In the genomic region with DNA sequence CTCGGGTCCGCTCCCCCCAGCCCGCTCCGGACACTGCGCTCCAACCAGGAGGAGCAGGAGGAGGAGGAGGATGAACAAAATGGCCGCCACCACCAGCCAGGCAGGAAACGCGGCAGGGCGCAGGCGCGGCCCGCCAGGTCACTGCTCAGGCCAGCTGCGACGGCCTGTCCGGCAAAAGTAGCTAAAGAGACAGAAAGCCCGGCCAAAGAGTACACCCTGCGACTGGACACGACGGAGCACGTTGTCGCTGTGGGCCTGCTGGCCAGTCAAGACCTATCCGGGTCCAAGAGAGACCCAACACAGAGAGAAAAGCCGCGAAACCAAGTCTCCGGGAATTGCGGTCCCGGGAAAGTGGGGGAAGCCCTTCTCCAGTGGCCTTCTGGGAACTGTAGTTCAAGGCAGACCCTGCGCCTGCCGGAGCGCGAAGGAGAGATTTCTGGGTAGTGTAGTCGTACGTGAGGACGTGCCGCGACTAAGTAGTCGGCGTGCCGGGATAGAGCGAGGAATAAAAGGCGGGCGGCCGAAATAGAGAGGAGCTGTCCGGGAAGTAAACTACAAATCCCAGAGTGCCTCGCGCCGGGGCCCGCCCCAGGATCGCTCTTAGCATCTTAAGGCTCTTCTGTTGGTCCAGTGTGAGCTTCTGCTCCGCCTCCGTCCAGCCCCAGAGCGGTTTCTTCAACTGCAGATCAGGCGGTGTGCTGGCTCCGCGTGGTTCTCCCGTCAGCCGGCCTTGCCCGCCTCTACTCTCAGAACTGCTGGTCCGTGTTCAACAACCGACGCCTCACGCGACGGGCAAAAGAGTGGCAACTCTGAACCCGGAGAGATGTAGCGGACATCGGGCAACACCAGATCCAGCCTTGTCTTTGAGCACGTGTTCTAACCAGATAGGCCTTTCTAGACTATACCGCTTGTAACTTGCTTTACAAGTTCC, we compare ENCODE assay signal across 8 mouse cellular contexts. TPM values are rescaled to one million over a fixed set of nuclear protein-coding genes. Genes with fewer than 3 reads are reported as not detected.
A peak's percentile ranks its signal among the peaks of the same experiment; 100 is the strongest.
DNase-seq lines count a peak whose midpoint lies in the region; ATAC-seq and TF ChIP-seq lines count a peak whose summit lies in the region.

A gene (minus strand): TSS at position 433 of the 931 bp plus-strand sequence.

- H3K36me3 ChIP-seq in hindbrain, embryonic 13.5 days, result no peaks in the 10 kb centered on the region

- no peak for TF ChIP-seq CTCF in Patski (IDR thresholded peaks at IDR 0.05)

- CTCF ChIA-PET in Patski (lab: Charles Lee), result interaction anchor here (1.4 kb wide), 1 partner anchor 61 kb away, joined by 3 read pairs; a partner anchor contains a TSS

- peaks cover 19% of the 10 kb centered on the region for H3K4me1 ChIP-seq in hindbrain, embryonic 13.5 days (replicated peaks)

- in situ Hi-C loops in Patski (cut with MboI; ENCODE audit: low pct_unique_long_range_greater_than_20kb), result no loop called here

- peak; percentile 95 for DNase-seq in Patski (ENCODE audit: low read depth, low spot score)
- DNase-seq in cerebellum, postnatal 14 days, result peak; percentile 98
- peak; percentile 98 for DNase-seq in frontal cortex, postnatal 14 days (ENCODE audit: low spot score in 2 of 2)
- peak; percentile 90 to 92 for DNase-seq in layer of hippocampus, postnatal 25 days (ENCODE audit: extremely low spot score in 1 of 2, low spot score in 1 of 2)
- DNase-seq in lung, postnatal 25 days (ENCODE audit: low spot score), result peak; percentile 99
- DNase-seq in retina, embryonic 14.5 days (ENCODE audit: low spot score), result peak; percentile 99
- DNase-seq in thymus, postnatal 4 days, result peak; percentile 94

- H3K27me3 ChIP-seq in Patski, result no peaks in the 10 kb centered on the region
- no peaks in the 10 kb centered on the region for H3K27me3 ChIP-seq in hindbrain, embryonic 13.5 days

- peak within 1 kb of the TSS; percentile 94 for H3K27ac ChIP-seq in hindbrain, embryonic 13.5 days

- peak within 1 kb of the TSS; percentile 79 for H3K4me2 ChIP-seq in hindbrain, embryonic 13.5 days

- 1% methylated on average over 69 of the region's 69 CpGs for WGBS in hindbrain, embryonic 13.5 days

- H3K9ac ChIP-seq in hindbrain, embryonic 13.5 days, result peak within 1 kb of the TSS; percentile 88

- POLR2A ChIA-PET in Patski (lab: Charles Lee), result interaction anchor here (0.5 to 1.0 kb wide), 2 partner anchors 238 to 243 kb away, joined by 3 to 9 read pairs; no protein-coding TSS in a partner anchor

- peak; percentile 98 for ATAC-seq in Patski
- ATAC-seq in hindbrain, embryonic 13.5 days (ENCODE audit: low FRiP score), result peak; percentile 99

- no peaks in the 10 kb centered on the region for H3K9me3 ChIP-seq in hindbrain, embryonic 13.5 days

- peak within 1 kb of the TSS; percentile 93 for H3K4me3 ChIP-seq in hindbrain, embryonic 13.5 days

RNA-seq across cellular contexts. Expression of the gene that starts here (rescaled TPM):
- polyA plus RNA-seq in Patski (2021), result 82.0 TPM
- polyA plus RNA-seq in hindbrain, embryonic 13.5 days (2015; fragmentation: Nextera tagmentation; extraction: Ambion mirVana), result 34.3 and 36.2 TPM in 2 replicates
- total RNA-seq in layer of hippocampus, postnatal 25 days (2021), result 100 to 1,000 TPM in 1 of 2 experiments, 10 to 100 TPM in 1; 92.6 to 117 TPM

Comparison
In these comparisons a context has a peak if more than half of its experiments do, and no peak if none do; other contexts are left out.
1. Peak in every context shown above with its lines: DNase-seq, ATAC-seq, H3K4me3 ChIP-seq and H3K27ac ChIP-seq.